Mouse (Mus musculus) A20 (cell line): Measurements from ENCODE around the gene A930002H24Rik.
A peak's percentile ranks its signal among the peaks of the same experiment; 100 is the strongest.

Source experiments
- DNase-seq: peaks from one replicate; pipeline ENCODE4 v3.0.0-alpha.2; 2011; ENCODE audit warnings: low read depth, low spot score

Gene A930002H24Rik

GRCm38 (mm10) chr17:63836223-63836622 is 27.4 kb downstream of the A930002H24Rik start:
- no peak for DNase-seq

DNA sequence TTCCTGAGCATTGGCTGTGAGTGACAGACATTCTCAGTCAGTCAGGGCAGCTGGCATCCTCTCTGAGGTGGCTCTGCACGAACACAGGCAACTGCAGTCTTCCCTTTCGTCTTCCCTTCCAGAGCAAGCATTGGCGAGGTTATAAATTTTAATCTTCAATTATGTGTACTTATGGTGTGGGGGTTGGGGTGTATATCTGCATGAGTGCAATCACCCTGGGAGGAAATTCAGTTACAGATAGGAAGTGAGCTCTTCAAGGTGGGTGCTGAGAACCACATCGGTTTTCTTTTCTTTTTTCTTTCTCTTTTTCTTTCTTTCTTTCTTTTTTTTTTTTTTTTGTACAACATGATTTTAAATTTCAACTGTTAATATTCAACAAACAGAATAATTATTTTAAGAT is 32.0 kb downstream of the A930002H24Rik start:
- no peak for DNase-seq

DNA sequence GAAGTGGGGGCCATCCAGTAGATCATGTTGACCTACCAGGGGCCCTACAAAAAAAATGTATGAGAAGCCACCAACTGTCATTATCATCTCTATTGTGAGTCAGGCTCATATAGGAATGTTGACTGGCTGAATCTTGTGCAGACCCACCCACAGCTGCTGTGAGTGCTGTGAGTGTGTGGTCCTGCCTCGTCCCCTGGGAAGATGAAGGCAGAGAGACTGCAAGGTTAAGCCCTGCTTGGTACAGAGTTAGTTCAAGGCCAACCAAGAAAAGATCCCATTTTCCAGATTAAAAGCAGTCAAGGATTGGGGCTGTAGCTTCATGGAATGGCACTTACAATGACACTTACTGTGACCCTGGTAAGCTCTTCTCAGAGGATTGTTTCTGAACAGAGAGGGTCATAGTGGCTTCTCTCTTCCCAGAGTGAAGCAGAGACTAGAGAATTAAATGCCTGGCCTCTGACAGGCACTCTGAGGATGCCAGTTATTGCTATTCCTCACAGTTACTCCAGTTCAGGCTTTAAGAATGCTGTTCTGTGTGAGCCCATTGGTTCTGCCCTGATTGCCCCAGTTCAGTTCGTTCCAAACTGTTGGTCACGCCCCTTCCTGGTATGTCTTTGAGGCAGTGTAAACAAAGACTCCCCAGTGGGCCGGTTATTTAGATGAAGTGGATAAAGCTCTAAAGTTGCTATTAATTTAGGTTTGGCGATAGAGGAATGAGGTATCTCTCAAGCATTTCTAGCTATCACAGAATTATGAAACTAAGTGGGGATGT is 34.8 kb downstream of the A930002H24Rik start:
- DNase-seq = no peak

DNA sequence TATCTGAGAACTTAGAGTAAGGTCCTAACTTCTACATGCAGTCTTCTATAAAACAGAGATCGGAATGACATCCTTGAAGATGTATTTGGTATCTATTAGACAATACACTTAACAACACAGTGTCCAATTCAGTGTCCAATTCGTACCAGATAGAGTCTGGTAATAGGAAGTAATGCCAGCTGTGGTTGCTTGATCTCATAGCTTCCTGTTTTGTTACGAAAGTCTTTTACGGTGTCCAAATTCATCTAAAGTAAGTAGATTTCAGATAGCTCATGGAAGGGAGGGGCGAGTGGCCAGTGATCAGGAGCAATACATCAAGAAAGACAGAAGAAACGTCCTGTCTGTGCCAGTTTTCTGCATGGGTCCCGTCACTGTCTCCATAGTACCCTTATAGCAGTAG is 36.8 kb downstream of the A930002H24Rik start:
- peak; percentile 58 for DNase-seq

- no peak for DNase-seq
Measured at GRCm38 (mm10) chr17:63826196-63826595, 37.4 kb downstream of the A930002H24Rik start.

DNA sequence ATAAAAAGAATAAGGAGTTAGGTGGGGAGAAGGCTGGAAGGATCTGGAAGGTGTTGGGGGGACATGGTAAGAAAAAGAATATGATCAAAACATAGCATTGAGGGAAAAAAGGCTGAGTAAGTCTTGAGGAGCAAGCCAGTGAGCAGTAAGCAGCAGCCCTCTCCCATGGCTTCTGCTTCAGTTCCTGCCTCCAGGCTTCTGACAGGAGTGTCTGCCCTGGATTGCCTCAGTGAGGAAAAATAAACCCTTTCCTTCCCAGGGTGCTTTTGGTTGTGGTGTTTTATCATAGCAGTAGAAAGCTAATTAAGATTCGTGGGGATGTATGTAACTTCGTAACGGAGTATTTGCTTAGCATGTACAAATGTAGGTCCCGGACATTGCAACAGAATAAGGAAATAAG is 39.5 kb downstream of the A930002H24Rik start:
- no peak for DNase-seq

GRCm38 (mm10) chr17:63818444-63819027 is 45.1 kb downstream of the A930002H24Rik start:
- DNase-seq = no peak

- DNase-seq = no peak
Measured at GRCm38 (mm10) chr17:63813552-63813951, 50.0 kb downstream of the A930002H24Rik start.
